Mouse (Mus musculus): ENCODE results near the gene Dusp7.

The Dusp7 gene

GRCm38 (mm10) chr9:106355217-106355974 lies 13.0 kb upstream of the Dusp7 start:
- no peak for DNase-seq

- no peak for DNase-seq
Observed at GRCm38 (mm10) chr9:106355975-106356286, 12.5 kb upstream of the Dusp7 start.

- DNase-seq, result no peak
Observed at GRCm38 (mm10) chr9:106356323-106356844, 12.0 kb upstream of the Dusp7 start.

- DNase-seq, result no peak
Observed at GRCm38 (mm10) chr9:106357167-106357566, 11.3 kb upstream of the Dusp7 start.

GRCm38 (mm10) chr9:106359297-106359696 lies 9.1 kb upstream of the Dusp7 start:
- no peak for DNase-seq

- no peak for DNase-seq
Observed at GRCm38 (mm10) chr9:106361140-106361539, 7.3 kb upstream of the Dusp7 start.

- DNase-seq, result no peak
Observed at GRCm38 (mm10) chr9:106365333-106365732, 3.1 kb upstream of the Dusp7 start.

- no peak for DNase-seq
Observed at GRCm38 (mm10) chr9:106366188-106366587, 2.2 kb upstream of the Dusp7 start.

- DNase-seq, result no peak
Observed at GRCm38 (mm10) chr9:106367001-106367400, 1.4 kb upstream of the Dusp7 start.

- peak; percentile 97 for DNase-seq
Observed at GRCm38 (mm10) chr9:106367592-106368111, 780 bp upstream of the Dusp7 start.

- peak; percentile 55 for DNase-seq
Observed at GRCm38 (mm10) chr9:106368831-106369501, 534 bp downstream of the Dusp7 start.

- peak; percentile 42 for DNase-seq
Observed at GRCm38 (mm10) chr9:106369801-106370485, 1.5 kb downstream of the Dusp7 start.

- DNase-seq, result no peak
Observed at GRCm38 (mm10) chr9:106370620-106371383, 2.4 kb downstream of the Dusp7 start.

- no peak for DNase-seq
Observed at GRCm38 (mm10) chr9:106371384-106371671, 2.9 kb downstream of the Dusp7 start.

GRCm38 (mm10) chr9:106371776-106372175 lies 3.3 kb downstream of the Dusp7 start:
- DNase-seq, result peak; percentile 73

GRCm38 (mm10) chr9:106372431-106373412 lies 4.3 kb downstream of the Dusp7 start:
- DNase-seq, result no peak

GRCm38 (mm10) chr9:106373973-106374372 lies 5.5 kb downstream of the Dusp7 start:
- DNase-seq, result no peak

GRCm38 (mm10) chr9:106377247-106377646 lies 8.8 kb downstream of the Dusp7 start:
- DNase-seq, result no peak

- no peak for DNase-seq
Observed at GRCm38 (mm10) chr9:106378045-106378444, 9.6 kb downstream of the Dusp7 start.

- DNase-seq, result no peak
Observed at GRCm38 (mm10) chr9:106378753-106379152, 10.3 kb downstream of the Dusp7 start.

- peak; percentile 1 for DNase-seq
Observed at GRCm38 (mm10) chr9:106386181-106386864, 17.9 kb downstream of the Dusp7 start.

Measured in right cerebral cortex, postnatal 14 days (tissue).